Mouse (Mus musculus) urinary bladder, adult 2 months (tissue): ENCODE results near the gene Cpxm1. TPM values are rescaled to one million over a fixed set of nuclear protein-coding genes. Genes with fewer than 3 reads are reported as not detected.

Source experiments
- polyA plus RNA-seq: library from polyadenylated mRNA; depleted of rRNA; stranded (reverse); fragments of >200 nt; gene quantifications from 2 replicates; pipeline ENCODE4 v1.2.3, GENCODE M21; 2012; rRNA removed

Cpxm1 gene
- polyA plus RNA-seq, 1 experiment: 99.0 TPM

Other genes starting within 250 kb of the Cpxm1 start
- 193 and 258 TPM in 2 replicates for gene Snrpb, start 218.2 kb downstream of the Cpxm1 start, polyA plus RNA-seq
- gene Tmc2, start 202.4 kb downstream of the Cpxm1 start, polyA plus RNA-seq: not detected in 2 replicates
- gene Nop56, start 123.1 kb downstream of the Cpxm1 start, polyA plus RNA-seq: 74.7 and 107 TPM in 2 replicates
- 199 and 254 TPM in 2 replicates for gene Idh3b, start 113.0 kb downstream of the Cpxm1 start, polyA plus RNA-seq
- 5.2 and 5.5 TPM in 2 replicates for gene Ebf4, start 102.4 kb downstream of the Cpxm1 start, polyA plus RNA-seq
- gene Gm28372, start 7.7 kb upstream of the Cpxm1 start, polyA plus RNA-seq: not detected in 2 replicates
- not detected in 2 replicates for gene 1700020A23Rik, start 7.7 kb upstream of the Cpxm1 start, polyA plus RNA-seq
- gene Tmem239, start 8.9 kb upstream of the Cpxm1 start, polyA plus RNA-seq: not detected in 2 replicates
- 77.3 and 89.2 TPM in 2 replicates for gene Vps16, start 26.8 kb upstream of the Cpxm1 start, polyA plus RNA-seq
- 20.6 and 24.2 TPM in 2 replicates for gene Pced1a, start 27.1 kb upstream of the Cpxm1 start, polyA plus RNA-seq
- gene Ptpra, start 52.7 kb upstream of the Cpxm1 start, polyA plus RNA-seq: 88.9 and 90.1 TPM in 2 replicates
- gene Mrps26, start 166.2 kb upstream of the Cpxm1 start, polyA plus RNA-seq: 49.7 and 56.9 TPM in 2 replicates
- not detected in 2 replicates for gene Oxt, start 178.6 kb upstream of the Cpxm1 start, polyA plus RNA-seq
- not detected in 2 replicates for gene Avp, start 185.0 kb upstream of the Cpxm1 start, polyA plus RNA-seq
- gene Fastkd5, start 232.5 kb upstream of the Cpxm1 start, polyA plus RNA-seq: 4.4 and 4.9 TPM in 2 replicates
- gene Ubox5, start 232.5 kb upstream of the Cpxm1 start, polyA plus RNA-seq: 5.8 and 6.9 TPM in 2 replicates
- gene Lzts3, start 245.2 kb upstream of the Cpxm1 start, polyA plus RNA-seq: 5.9 and 6.2 TPM in 2 replicates